Mouse (Mus musculus) CH12F3 (cell line): ENCODE measurements around the gene Gm20388.

Experiments
- in situ Hi-C: fragments of 300-500 bp; cut with MboI; formaldehyde crosslinking; loops from 2 replicates; pipeline ENCODE4 v1.14.3; 2020; ENCODE audit warnings: low sequenced_read_pairs

The Gm20388 gene

GRCm38 (mm10) chr8:122819776-122820175 lies 2909.1 kb downstream of the Gm20388 start:
- in situ Hi-C loops: loop anchor here (5.0 kb wide), 1 partner anchor 197 kb away; the partner anchor contains the start of gene Pabpn1l

DNA sequence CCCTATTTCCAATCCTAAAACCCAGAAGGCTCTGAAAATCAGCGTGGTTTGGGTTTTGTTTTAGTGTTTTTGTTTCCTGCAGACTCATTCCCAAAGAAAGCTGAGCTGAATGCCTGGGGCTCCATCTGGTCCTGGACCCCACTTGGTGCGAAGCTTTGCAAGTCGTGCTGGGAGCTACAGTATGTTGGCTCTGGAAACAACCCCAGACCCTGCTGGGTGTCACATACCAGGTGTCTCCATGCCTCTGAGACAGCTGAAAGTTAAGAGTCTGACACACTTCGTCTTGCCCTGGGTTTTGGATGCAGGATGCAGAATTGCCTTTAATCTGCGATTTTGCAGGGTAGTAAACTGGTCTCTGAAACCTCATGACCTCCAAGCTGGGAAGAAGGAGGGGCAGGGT lies 2913.9 kb downstream of the Gm20388 start:
- in situ Hi-C loops: no loop called here

DNA sequence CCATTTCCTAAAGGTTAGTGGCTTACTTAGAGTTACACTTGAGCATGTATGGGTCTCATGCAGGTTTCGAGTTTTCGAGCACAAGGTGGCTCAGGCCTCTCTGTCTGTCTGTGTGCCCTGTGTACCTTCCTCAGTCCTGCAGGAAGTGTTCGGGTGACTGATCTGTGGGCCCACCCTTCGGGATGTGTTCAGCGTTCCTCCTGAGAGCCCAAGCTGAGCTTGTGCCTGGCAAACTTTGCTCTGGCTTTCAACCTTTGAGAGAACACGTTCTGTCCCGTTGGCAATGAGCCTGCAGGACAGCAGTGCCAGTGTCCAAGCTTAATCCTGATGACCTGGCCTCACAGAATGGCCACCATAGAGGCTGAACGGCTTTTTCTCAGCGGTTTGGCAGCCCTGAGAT lies 2914.3 kb downstream of the Gm20388 start:
- in situ Hi-C loops: no loop called here

DNA sequence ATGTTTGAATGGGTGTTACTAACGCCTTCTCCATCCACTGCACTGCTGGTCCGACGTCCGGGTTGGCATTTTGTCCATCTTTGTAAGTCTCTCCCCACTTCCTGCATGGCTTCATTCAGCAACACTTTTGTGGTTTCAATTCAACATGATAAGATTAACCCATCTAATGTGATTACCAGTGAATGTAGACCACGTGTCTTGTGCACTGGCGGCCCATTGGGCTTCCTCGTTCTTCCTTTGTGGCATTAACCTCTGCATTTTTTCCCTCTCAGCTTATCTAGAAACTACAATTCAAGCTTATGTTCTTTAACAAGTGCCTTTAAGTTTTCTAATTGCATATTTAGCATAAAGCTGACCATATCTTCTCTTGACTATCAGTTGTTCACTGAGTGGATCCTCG lies 2914.8 kb downstream of the Gm20388 start:
- in situ Hi-C loops: no loop called here

DNA sequence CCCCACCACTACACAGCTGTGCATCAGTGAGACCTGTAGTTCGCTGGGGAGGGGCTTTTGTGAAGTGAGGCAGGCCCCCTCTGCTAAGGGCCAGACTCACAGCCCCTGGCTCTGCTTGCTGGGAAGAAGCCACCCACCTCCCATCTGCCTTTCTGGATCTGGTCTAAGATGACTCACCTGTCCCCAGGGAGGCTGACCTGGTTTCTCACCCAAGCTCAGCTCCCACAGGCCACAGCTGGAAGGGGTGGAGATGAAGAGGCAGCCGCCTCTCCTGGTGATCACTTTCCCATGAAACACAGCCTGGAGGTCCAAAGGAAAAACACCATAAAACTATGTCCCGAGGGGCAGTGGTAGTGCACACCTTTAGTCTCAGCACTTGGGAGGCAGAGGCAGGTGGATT lies 2918.8 kb downstream of the Gm20388 start:
- in situ Hi-C loops: no loop called here

DNA sequence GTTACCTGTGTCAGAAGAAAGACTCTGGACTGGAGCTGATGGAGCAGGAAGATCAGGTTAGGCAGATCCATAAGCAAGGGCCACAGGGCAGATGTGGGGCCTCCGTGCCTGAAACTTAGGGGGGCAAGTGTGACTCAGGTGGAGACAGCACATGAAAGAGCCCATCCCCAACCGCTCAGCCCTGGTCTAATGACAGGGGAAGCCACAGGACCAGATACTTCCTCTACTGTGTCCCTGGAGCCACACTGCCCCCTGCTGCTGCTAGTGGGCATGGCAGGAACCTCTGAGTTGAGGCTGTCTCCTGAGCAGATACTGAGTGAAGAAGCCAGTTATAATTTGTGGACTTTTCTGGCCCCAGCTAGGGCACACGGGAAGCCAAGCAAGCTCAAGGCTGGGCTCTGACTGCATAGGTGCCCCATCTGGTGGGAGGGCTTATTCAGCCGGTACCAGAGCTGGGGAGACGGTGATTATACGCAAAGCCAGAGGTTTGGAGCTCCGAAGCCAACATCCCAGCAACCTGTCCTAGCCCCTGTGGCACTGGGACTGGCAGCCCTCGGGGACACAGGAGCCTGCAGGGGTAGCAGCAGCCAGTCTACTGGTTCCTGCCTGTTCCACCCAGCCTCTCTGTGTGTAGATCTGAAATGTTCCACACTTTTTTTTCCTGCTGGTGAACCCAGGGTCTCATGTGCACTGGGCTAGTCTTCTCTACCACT lies 2919.9 kb downstream of the Gm20388 start:
- in situ Hi-C loops: no loop called here

DNA sequence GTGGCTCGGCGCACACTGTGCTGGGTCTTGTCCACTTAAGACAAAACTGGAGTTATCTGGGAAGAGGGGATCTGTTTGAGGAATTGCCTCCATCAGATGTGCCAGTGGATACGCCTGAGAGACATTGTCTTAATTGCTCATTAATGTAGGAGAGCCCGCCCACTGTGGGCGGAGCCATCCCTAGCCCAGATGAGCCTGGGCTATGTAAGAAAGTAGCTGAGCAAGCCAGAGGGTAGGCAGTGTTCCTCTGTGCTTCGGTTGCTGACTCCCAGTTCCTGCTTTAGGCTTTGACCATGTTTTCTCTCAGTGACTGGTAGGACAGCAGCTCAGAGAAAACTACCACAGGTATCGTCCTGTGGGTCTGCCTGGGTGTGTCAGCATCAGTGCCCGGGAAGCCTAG lies 2923.8 kb downstream of the Gm20388 start:
- in situ Hi-C loops: no loop called here

DNA sequence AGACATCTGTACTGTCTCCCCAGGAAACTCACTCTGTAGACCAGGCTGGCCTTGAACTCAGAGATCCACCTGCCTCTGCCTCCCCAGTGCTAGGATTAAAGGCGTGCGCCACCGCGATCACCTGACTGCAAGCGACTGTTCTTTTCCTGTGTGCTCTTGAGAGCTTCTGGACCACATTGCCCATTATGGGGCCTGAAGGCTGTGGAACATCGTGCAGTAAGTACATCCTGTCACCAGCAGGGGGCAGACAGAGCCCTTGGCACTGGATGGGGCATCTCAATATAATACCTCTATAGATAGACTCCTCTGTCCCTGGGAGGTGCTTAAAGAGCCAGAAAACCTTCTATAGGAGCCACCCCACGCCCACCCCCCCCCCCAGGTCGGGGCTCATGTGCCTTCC lies 2924.3 kb downstream of the Gm20388 start:
- in situ Hi-C loops: no loop called here

DNA sequence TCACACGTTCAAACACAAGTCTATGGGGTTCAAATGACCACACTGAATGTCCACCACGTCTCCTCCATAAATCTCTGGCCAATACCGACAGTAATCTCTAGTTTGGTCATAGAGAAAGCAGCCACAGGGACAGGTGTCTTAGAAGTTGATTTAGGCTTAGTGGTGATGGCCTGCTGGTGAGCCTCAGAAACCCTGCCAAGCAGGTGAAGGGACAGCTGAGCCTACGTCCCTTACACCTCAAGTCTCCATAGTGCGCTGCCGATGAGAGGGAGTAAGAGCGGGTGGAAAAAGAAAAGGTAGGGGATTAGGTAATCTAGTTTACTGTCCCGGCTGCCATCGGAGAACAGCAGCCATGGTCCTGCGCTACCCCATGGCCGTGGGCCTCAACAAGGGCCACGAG lies 2925.6 kb downstream of the Gm20388 start:
- in situ Hi-C loops: no loop called here

- in situ Hi-C loops: no loop called here
Observed at GRCm38 (mm10) chr8:122836696-122837095, 2926.1 kb downstream of the Gm20388 start.

GRCm38 (mm10) chr8:122844161-122844560 lies 2933.5 kb downstream of the Gm20388 start:
- in situ Hi-C loops: no loop called here

DNA sequence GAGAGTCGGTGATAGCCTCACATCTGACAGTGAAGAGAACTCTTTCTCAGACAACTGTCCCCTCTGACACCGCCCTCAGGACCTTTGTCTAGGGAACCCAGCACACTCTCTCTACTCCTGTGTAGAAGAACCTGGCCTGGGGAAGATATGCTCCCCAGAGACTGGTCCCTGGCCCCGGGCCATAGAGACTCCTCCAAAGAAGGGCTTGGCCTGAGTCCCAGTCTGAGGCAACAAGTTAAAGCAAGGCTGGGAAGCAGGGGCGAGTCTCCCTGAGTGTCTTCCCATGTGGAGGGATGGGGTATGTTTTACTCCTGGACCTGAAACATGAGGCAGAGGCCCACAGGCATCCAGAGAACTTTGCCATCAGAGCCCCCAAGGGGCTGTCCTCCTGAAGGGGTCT lies 2935.0 kb downstream of the Gm20388 start:
- in situ Hi-C loops: no loop called here

DNA sequence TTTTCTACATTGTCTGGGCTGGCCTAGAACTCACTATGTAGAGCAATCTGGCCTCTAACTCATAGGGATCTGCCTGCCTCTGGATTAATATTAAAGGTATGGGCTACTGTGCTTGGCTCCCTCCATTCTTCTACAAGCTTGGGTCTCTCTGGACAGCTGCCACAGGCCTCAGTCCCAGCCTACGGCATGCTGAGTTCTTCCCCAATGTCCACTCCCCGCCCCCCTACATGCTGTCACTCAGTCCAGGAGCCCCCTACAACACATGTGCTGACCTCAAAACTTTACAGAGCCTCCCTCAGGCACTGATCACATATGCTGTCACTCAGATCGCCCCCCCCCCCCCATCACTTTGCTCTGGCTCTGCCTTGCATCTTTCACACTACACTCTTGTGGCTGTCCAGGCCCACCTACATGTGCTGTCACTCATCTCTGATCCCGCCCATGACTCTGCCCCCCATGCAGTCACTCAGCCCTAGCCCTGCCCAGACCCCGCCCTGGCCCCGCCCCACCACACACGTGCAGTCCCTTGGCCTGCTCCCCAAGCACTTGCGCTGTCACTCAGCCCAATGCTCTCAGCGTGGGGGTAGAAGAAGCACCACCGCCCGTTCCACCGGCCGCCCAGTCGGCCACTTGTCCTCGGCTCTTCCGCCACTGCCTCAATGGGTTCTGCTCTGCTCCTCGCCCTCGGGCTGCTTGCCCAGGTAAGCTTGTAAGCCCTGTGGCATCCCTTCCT lies 2937.4 kb downstream of the Gm20388 start, which contains the start of gene Cdh15:
Gene Cdh15, plus strand, starts transcription at position 138 of the 733 bp plus-strand sequence.
- in situ Hi-C loops: no loop called here

DNA sequence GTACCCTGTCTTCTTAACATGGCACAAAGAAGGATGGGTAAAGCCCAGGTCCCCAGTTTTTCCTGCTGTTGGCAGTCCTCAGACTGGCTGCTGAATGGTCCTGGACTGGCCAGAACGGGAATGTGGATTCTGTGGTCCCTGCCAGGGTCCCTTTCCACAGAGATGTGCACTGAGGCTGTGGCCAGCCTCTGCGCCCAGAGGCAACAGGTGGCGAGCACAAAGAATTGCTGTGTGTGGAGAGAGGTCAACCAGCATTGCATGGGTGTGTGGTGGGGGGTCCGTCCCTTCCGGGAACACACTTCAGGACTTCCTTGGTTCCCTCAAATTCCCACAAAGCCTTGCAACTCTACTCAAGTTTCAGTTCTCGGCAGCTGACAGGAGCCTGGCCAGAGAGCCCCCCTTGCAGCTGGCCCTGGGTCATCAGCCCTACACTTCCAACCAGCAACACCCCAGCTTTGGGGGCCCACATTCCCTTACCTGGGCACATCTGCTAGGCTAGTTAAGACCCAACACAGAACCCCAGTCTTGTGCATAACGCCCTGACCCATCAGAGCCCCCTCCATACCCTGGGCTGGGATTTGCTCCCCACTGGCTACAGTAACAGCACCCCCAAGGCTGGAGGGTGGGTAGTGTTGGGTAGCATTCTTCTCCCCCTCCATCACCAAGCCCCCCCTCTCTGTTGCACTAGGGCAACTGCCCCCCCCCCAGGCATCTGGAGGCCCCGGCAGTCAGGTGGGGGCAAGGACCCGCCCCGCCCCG lies 2938.7 kb downstream of the Gm20388 start:
- in situ Hi-C loops: no loop called here

- in situ Hi-C loops: no loop called here
Observed at GRCm38 (mm10) chr8:122850641-122851240, 2940.1 kb downstream of the Gm20388 start.

DNA sequence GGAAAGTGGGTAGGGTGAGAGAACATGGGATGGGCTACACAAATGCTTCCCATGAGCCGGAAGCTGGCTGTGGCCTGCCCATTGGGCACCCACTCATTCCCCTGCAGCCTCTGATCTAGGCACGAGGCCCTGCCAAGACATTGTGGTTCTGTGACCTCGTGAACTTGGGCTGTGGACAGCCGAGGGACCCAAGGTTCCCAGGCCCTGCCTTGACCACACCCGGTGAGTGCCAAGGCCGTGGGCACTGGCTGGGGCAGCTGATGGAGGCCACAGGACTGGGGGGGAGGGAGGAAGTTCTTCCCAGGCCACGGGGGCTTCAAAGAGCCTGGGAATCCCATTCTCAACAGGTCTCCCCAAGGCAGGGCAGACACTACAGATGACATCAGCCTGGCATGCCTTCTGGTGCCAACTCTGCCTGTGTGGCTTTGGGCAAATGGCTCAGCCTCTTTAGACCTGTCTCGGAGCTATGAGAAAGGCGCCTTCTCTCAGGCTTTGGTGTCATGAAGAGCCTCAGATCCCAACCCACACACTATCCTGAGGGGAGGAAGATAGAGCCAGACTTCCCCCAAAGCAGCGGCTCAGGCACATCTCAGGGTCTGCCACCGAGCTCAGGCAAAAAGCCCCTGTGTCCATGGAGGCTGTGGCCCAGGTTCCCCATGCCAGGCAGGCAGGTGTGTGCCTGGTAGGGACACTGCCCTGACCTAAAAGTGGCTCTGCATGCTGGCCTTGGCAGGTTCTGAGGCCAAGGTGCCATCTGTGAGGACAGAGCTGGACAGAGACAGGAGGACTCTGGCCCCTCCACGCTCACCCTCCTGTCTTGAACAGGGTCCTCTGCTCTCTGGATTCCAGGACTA lies 2941.3 kb downstream of the Gm20388 start:
- in situ Hi-C loops: no loop called here

DNA sequence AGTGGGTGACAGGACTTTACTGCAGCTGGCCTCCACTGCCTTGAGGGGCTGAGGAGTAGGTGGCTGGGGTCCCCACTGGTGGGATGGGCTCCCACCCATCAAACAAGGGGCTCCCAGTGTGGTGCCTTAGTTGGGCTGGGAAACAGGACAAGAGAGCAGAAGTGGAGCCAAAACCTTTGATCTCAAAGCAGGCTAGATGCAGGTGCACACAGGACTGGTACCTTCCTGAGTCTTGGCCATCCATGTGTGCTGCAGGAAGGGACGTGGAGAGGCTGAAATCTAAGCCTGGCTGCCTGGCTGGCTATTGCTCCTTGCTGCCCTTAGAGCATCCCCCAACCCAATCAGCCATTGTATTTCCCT lies 2941.9 kb downstream of the Gm20388 start:
- in situ Hi-C loops: no loop called here

- in situ Hi-C loops: no loop called here
Observed at GRCm38 (mm10) chr8:122853340-122853771, 2942.7 kb downstream of the Gm20388 start.

GRCm38 (mm10) chr8:122854388-122854787 lies 2943.7 kb downstream of the Gm20388 start:
- in situ Hi-C loops: no loop called here

- in situ Hi-C loops: no loop called here
Observed at GRCm38 (mm10) chr8:122855123-122855522, 2944.5 kb downstream of the Gm20388 start.
